Mouse (Mus musculus): Measurements from ENCODE around the gene Ddr2. TPM values are rescaled to one million over a fixed set of nuclear protein-coding genes. Genes with fewer than 3 reads are reported as not detected.

Ddr2 gene
- total and polyA plus RNA-seq, 3 experiments: 0.17 to 0.37 (median 0.30) TPM

DNA sequence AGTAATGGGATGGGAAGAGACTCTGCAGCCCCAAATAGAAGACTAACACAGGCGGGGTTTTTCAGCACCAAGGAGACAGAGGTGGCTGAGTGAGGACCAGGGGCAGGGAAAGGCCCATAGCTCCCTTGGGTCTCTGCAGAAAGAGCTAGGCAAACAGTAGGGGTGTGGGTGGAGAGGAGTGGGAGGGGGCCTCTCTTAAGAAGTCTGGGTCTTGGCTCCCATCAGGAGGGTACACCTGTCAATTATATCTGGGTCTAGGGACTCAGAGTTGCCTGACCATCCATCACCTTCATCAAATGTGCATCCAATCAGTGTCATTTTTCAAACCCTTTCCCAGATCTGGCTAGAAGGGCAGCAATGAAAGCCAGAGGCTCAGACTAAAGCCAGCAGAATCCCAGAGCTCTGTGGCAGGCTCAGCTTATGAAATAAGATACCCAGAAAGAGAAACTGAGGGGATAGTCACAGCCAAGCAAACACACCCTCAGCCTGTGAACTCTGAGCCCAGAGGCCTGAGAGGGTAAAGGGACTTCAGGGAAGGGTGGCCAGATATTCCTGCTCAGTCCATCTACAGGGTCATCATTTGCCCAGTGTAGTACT is 58.0 kb downstream of the Ddr2 start:
- Histone ChIP-seq H3K9ac (ENCODE audit: insufficient read depth, low read depth) (no peak overlapping the region), H3K4me2 (ENCODE audit: insufficient read depth, low read depth, poor library complexity, severe bottlenecking) (no peak overlapping the region), H3K27ac (ENCODE audit: insufficient read depth, low read depth) (no peak overlapping the region), H3K9me3 (replicated peaks; ENCODE audit: low read length) (no peaks in the 10 kb centered on the region), H3K27me3 (replicated peaks) (no peaks in the 10 kb centered on the region), H3K36me3 (replicated peaks in 1 of 2; ENCODE audit: control insufficient read depth in 1 of 2, insufficient read depth in 1 of 2, low read length in 1 of 2) (no peaks in the 10 kb centered on the region), H3K4me1 (ENCODE audit: control insufficient read depth in 1 of 2, insufficient read depth in 2 of 2) (peaks cover 10 to 48% of the 10 kb centered on the region in 2 experiments), H3K4me3 (replicated peaks in 1 of 3; ENCODE audit: low read depth in 2 of 3, low read length in 2 of 3, poor library complexity in 1 of 3) (no peak overlapping the region), H3K79me2 (replicated peaks; ENCODE audit: control insufficient read depth, extremely low read depth, insufficient read depth, poor library complexity, severe bottlenecking) (no peaks in the 10 kb centered on the region)
- no peak for DNase-seq (ENCODE audit: extremely low read depth)
- in situ Hi-C loops (cut with MboI; ENCODE audit: low pct_ligation_motif_present, low pct_unique_long_range_greater_than_20kb, low sequenced_read_pairs): no loop called here
- dilution Hi-C loops (cut with MboI; ENCODE audit: extremely low pct_ligation_motif_present, extremely low pct_unique_long_range_greater_than_20kb, low sequenced_read_pairs): no loop called here
- TF ChIP-seq POLR2AphosphoS2 (IDR thresholded peaks at IDR 0.05; ENCODE audit: low read depth, low read length): no peak

DNA sequence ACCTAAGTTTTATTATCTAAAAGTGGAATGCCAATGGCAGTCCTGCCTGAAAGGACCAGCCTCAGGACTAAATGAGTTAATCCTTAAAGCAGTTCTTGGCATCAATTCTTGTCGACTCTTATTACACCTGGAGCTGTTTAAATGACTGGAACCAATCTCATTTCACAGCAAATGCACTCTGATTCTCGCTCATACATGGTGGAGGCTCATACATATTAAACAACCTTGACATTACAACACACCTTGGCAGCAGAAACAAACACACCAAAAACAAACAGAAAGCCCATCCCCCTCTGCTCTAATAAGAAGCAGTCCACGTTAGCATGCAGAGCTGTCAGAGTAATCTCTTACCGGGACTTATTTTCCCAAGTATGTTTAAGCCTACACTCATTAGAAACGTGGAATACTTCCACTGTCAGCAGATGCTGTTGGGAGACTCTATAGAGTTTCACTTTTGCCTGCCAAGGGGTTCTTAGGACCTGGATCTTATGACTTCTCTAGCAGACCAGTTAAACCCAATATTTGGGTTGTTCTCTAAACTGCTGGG is 58.9 kb downstream of the Ddr2 start:
- no peaks in the 10 kb centered on the region for H3K79me2 ChIP-seq (replicated peaks; ENCODE audit: control insufficient read depth, extremely low read depth, insufficient read depth, poor library complexity, severe bottlenecking)
- peaks cover 10 to 48% of the 10 kb centered on the region in 2 experiments for H3K4me1 ChIP-seq (ENCODE audit: control insufficient read depth in 1 of 2, insufficient read depth in 2 of 2)
- TF ChIP-seq TCF12 (IDR thresholded peaks at IDR 0.05; ENCODE audit: low read depth, low read length) (no peak), MXI1 (IDR thresholded peaks at IDR 0.05; ENCODE audit: low read depth, low read length) (no peak), CHD1 (IDR thresholded peaks at IDR 0.05; ENCODE audit: low read depth, low read length) (no peak), ETS1 (conservative IDR thresholded peaks at IDR 0.05; ENCODE audit: low read depth, low read length) (no peak), IRF4 (IDR thresholded peaks at IDR 0.05; ENCODE audit: low read depth, low read length) (no peak), HCFC1 (IDR thresholded peaks at IDR 0.05; ENCODE audit: low read depth, low read length) (no peak), USF2 (conservative IDR thresholded peaks at IDR 0.05; ENCODE audit: low read depth, low read length) (no peak), CHD2 (IDR thresholded peaks at IDR 0.05; ENCODE audit: low read length) (no peak), USF1 (IDR thresholded peaks at IDR 0.05; ENCODE audit: low read depth, low read length) (no peak), ELF1 (IDR thresholded peaks at IDR 0.05; ENCODE audit: low read depth, low read length) (no peak), UBTF (IDR thresholded peaks at IDR 0.05; ENCODE audit: low read depth, low read length) (no peak), JUN (IDR thresholded peaks at IDR 0.05; ENCODE audit: insufficient read depth, low read depth, low read length) (no peak), SIN3A (IDR thresholded peaks at IDR 0.05; ENCODE audit: low read length) (no peak), MAX (IDR thresholded peaks at IDR 0.05; ENCODE audit: low read length) (no peak), MYC (IDR thresholded peaks at IDR 0.05; ENCODE audit: low read depth, low read length) (no peak), GABPA (IDR thresholded peaks at IDR 0.05; ENCODE audit: insufficient replicate concordance, low read depth, low read length) (no peak)
- no peak overlapping the region for H3K27ac ChIP-seq (ENCODE audit: insufficient read depth, low read depth)
- in situ Hi-C loops (cut with MboI; ENCODE audit: low pct_ligation_motif_present, low pct_unique_long_range_greater_than_20kb, low sequenced_read_pairs): no loop called here
- no peaks in the 10 kb centered on the region for H3K36me3 ChIP-seq (replicated peaks in 1 of 2; ENCODE audit: control insufficient read depth in 1 of 2, insufficient read depth in 1 of 2, low read length in 1 of 2)
- no peaks in the 10 kb centered on the region for H3K27me3 ChIP-seq (replicated peaks)
- H3K4me2 ChIP-seq (ENCODE audit: insufficient read depth, low read depth, poor library complexity, severe bottlenecking): no peak overlapping the region
- no peak for DNase-seq (ENCODE audit: extremely low read depth)
- H3K9ac ChIP-seq (ENCODE audit: insufficient read depth, low read depth): no peak overlapping the region
- dilution Hi-C loops (cut with MboI; ENCODE audit: extremely low pct_ligation_motif_present, extremely low pct_unique_long_range_greater_than_20kb, low sequenced_read_pairs): no loop called here
- no peak overlapping the region for H3K4me3 ChIP-seq (replicated peaks in 1 of 3; ENCODE audit: low read depth in 2 of 3, low read length in 2 of 3, poor library complexity in 1 of 3)
- H3K9me3 ChIP-seq (replicated peaks; ENCODE audit: low read length): no peaks in the 10 kb centered on the region

Data from CH12.LX (cell line).